Mouse (Mus musculus): ENCODE measurements around the gene Dpf1.

GRCm38 (mm10) chr7:29281201-29282073 lies 22.3 kb upstream of the Dpf1 start, which contains the start of gene Spint2:
- TF ChIP-seq GATA1 (IDR thresholded peaks at IDR 0.05; ENCODE audit: borderline replicate concordance, low read length) (no peak), FLI1 (IDR thresholded peaks at IDR 0.05; ENCODE audit: low read length) (no peak)

Measured in megakaryocyte, embryonic 14.5 days (primary cell).